Mouse (Mus musculus) thymus, postnatal 10 days (tissue): ENCODE results near the gene Pigx.

Experiments used
- DNase-seq, 2 experiments: peaks; one replicate each; pipeline ENCODE4 v3.0.0; 2021; ENCODE audit warnings: low spot score in 2 of 2

Gene Pigx

DNA sequence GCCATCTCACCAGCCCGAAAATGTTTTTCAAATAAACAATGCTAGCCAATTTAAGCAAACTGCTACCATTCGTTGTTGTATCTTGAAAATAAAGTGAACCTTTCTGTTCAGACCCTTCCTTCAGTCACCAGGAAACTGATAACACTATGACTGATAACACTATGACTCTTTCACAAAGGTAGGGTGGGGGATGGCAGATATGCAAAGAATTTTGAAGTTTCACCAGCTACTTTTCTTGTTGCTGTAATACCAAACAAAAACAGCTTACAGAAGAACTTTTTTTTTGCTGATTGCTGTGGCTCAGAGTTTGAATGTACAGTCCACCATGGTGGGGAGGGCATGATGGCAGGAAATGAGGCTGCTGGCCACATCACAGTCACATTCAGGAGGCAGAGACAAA is 37.3 kb downstream of the Pigx start:
- no peak for DNase-seq

DNA sequence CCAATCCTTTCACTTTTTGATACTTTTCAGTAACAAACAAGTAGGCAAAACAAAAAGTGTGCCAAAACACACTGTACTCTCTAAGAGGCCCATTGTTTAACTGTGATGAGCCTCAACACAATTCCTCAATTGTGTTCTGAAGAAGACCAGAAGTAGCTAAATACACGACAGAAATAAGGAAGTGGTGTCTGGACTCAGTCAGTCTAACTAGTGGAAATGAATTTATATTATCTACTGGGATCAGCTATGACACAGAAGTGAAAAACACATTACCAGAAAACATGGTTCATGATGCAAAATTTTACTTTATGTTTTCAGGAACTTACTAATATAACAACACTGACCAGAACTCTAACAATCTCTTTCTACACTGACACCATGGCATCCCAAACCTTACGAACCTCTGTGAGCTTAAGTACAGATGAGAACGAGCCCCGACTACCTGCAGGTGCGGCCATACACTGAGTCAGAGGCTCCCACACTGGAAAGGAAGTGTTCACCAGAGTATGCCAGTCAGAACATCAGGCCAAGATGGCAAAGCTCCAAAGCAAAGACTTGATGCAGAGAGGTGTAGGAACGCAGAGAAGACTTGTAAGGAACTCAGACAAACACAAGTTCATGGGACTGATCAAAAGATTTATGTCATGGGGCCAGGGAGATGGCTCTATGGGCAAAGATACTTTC is 39.6 kb downstream of the Pigx start:
- DNase-seq = peak in 1 of 2 experiments; percentile 42

DNA sequence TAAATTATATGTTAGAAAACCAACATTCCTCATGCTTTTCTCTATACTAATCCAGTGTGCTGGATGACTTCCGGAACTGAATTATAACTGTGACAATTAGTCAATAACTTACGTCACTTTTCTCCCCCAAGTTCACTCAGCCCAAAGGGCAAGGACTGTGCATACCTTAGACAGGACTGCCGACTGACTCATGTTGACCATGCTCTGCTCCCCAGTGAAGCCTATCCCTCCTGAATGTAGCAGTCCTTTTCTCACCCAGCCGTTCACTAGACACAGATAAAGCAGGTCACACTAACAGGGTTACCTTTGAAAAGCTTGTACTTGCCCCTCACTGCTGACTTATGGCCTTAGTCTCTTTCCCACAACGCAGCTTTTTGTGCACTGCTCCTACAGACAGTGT is 40.7 kb downstream of the Pigx start:
- no peak for DNase-seq

DNA sequence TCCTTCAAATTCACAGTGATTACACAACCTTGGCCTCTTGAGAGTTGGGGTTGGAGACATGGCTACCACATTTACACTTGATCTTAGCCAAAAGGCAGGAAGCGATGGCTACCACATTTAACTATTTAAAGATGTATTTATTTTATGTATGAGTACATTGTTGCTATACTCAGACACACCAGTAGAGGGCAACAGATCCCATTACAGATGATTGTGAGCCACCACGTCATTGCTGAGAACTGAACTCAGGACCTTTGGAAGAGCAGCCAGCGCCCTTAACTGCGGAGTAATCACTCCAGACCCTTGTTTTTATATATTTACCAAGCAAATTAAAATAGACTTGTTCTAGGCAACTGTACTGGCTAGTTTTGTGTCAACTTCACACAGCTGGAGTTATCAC is 57.2 kb downstream of the Pigx start:
- DNase-seq = no peak
